In the genomic region with DNA sequence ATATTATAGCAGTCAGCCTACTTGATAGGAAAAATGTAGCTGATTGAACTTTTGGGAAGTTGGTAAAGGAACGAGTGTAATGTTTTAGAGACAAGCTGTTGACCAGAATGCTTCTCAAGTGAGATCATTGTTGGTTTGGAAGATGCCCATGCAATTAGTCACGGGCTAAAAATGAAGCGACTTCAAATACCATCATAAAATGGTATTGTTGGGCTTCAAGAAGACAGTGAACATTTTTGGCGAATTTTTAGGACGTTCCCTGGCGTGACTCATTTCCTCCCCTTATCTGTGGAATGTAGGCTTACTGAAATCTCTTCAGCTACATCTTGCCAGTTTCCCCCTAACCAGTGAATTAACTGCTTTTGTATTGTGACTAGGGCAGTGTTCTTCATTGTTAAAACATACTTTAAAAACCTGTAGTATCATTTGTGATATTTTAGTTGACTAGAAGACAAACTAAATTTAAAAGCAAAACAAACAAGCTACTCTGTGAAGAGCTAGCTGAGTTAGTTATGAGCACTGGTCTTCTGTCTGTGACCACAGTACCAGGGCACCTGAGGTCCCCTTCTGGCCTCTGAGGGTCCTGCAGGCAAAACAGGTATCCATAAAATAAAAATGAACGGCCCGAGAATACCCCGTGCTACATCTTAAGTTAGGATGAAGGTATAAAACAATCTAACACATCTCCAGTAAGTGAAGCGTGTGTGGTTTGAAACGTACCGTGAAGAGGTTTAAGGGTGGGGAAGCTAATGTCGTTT, we compare ENCODE assay signal across 13 mouse cellular contexts. TPM values are rescaled to one million over a fixed set of nuclear protein-coding genes. Genes with fewer than 3 reads are reported as not detected.
A peak's percentile ranks its signal among the peaks of the same experiment; 100 is the strongest.
DNase-seq lines count a peak whose midpoint lies in the region; ATAC-seq and TF ChIP-seq lines count a peak whose summit lies in the region.
"Had no signal": no experiment of that assay in that cellular context is flagged by ENCODE, and none has a peak within 500 bp of the region (broad histone marks: within the 10 kb centered on the region; RNA-seq: fewer than 3 reads in every experiment).

No protein-coding gene starts in this region.

- no peak for ATAC-seq in hindbrain, embryonic 13.5 days (ENCODE audit: low FRiP score)

- peak; percentile 60 for DNase-seq in adrenal gland, adult 2 months
- DNase-seq in adrenal gland, postnatal 4 days (ENCODE audit: low spot score in 2 of 2): no peak
- DNase-seq in lung, adult 2 months: no peak
- no peak for DNase-seq in lung, postnatal 4 days
- DNase-seq in lung, postnatal 10 days: peak; percentile 52
- no peak for DNase-seq in ovary, postnatal 10 days (ENCODE audit: low spot score)
- DNase-seq: cerebellum, postnatal 25 days; midbrain, embryonic 14.5 days had no signal

- no peaks in the 10 kb centered on the region for H3K27me3 ChIP-seq in hindbrain, embryonic 13.5 days
- H3K27me3 ChIP-seq: hindbrain, embryonic 12.5 days; liver, embryonic 13.5 days had no signal

- WGBS in lung, adult 2 months: 56% methylated on average over 13 of the region's 13 CpGs
- 86% methylated on average over 13 of the region's 13 CpGs for WGBS in hindbrain, embryonic 13.5 days

- H3K36me3 ChIP-seq in hindbrain, embryonic 13.5 days: peaks cover 7% of the 10 kb centered on the region; the same call in 1 of the 2 replicates

- peak overlapping the region; percentile 97 for H3K27ac ChIP-seq in embryonic fibroblast, embryonic 13.5 days (ENCODE audit: insufficient read depth, low read length)
- H3K27ac ChIP-seq in hindbrain, embryonic 13.5 days: no peak overlapping the region
- H3K27ac ChIP-seq: hindbrain, embryonic 12.5 days; liver, embryonic 13.5 days had no signal

- no peak overlapping the region for H3K9ac ChIP-seq in hindbrain, embryonic 13.5 days
- H3K9ac ChIP-seq: hindbrain, embryonic 12.5 days; liver, embryonic 13.5 days had no signal

- H3K4me2 ChIP-seq in hindbrain, embryonic 13.5 days: no peak overlapping the region
- H3K4me2 ChIP-seq: hindbrain, embryonic 12.5 days; liver, embryonic 13.5 days had no signal

- TF ChIP-seq CTCF in lung, adult 2 months (IDR thresholded peaks at IDR 0.05; ENCODE audit: insufficient read depth, low read length): 0 out of 2 replicates have a peak, but pooled peaks have one; percentile 17
- TF ChIP-seq CTCF in embryonic fibroblast, embryonic 13.5 days (IDR thresholded peaks at IDR 0.05; ENCODE audit: borderline replicate concordance, insufficient read depth, low read length): no peak

- no peak for TF ChIP-seq POLR2A in lung, adult 2 months (IDR thresholded peaks at IDR 0.05; ENCODE audit: borderline replicate concordance, extremely low read depth, low read depth, low read length)
- no peak for TF ChIP-seq POLR2A in embryonic fibroblast, embryonic 13.5 days (IDR thresholded peaks at IDR 0.05; ENCODE audit: low read depth, low read length)

- no peaks in the 10 kb centered on the region for H3K9me3 ChIP-seq in hindbrain, embryonic 13.5 days
- H3K9me3 ChIP-seq: hindbrain, embryonic 12.5 days; liver, embryonic 13.5 days had no signal

- H3K4me3 ChIP-seq in lung, adult 2 months (replicated peaks; ENCODE audit: extremely low read depth, low read depth, low read length): no peak overlapping the region
- no peak overlapping the region for H3K4me3 ChIP-seq in embryonic fibroblast, embryonic 13.5 days (ENCODE audit: insufficient read depth, low read length)
- H3K4me3 ChIP-seq in hindbrain, embryonic 13.5 days: no peak overlapping the region
- H3K4me3 ChIP-seq: hindbrain, embryonic 12.5 days; liver, embryonic 13.5 days had no signal

- no peaks in the 10 kb centered on the region for H3K4me1 ChIP-seq in lung, adult 2 months (ENCODE audit: control insufficient read depth, insufficient read depth, low read length)
- H3K4me1 ChIP-seq in embryonic fibroblast, embryonic 13.5 days (ENCODE audit: control insufficient read depth, insufficient read depth, low read length): peaks cover 9% of the 10 kb centered on the region
- no peaks in the 10 kb centered on the region for H3K4me1 ChIP-seq in hindbrain, embryonic 13.5 days (replicated peaks)
- H3K4me1 ChIP-seq: hindbrain, embryonic 12.5 days; liver, embryonic 13.5 days had no signal

RNA-seq across cellular contexts. Expression of a gene that starts 29.0 kb away (rescaled TPM):
- under 1 TPM; 0.14 to 0.26 TPM for total RNA-seq in adrenal gland, adult 2 months (2021)
- not detected in 2 replicates for polyA plus RNA-seq in adrenal gland, adult 2 months (2012; rRNA removed)
- 1 to 10 TPM; 2.0 to 2.6 TPM for total RNA-seq in adrenal gland, postnatal 4 days (2021)
- 37.1 and 56.1 TPM in 2 replicates for polyA plus RNA-seq in lung, adult 2 months (2012; rRNA removed)
- polyA plus RNA-seq in embryonic fibroblast, embryonic 13.5 days (2011; ENCODE audit: insufficient read length, low read depth, missing spikeins): 1.2 and 3.0 TPM in 2 replicates
- 5.1 and 5.9 TPM in 2 replicates for polyA plus RNA-seq in hindbrain, embryonic 13.5 days (2015; fragmentation: Nextera tagmentation; extraction: Ambion mirVana)
- polyA plus RNA-seq: large intestine, adult 2 months had no signal

Comparison
In these comparisons a context has a peak if more than half of its experiments do, and no peak if none do; other contexts are left out.
1. DNase-seq: peak in adrenal gland, adult 2 months (single experiment) and lung, postnatal 10 days (single experiment); none in adrenal gland, postnatal 4 days (0 of 2), lung, adult 2 months (single experiment), lung, postnatal 4 days (0 of 2) and ovary, postnatal 10 days (single experiment).